In genomic region chr6:121045345-121046080, GRCm38 (mm10) we compare ENCODE assay signal across 9 mouse cellular contexts.
DNase-seq lines count a peak whose midpoint lies in the region; ATAC-seq and TF ChIP-seq lines count a peak whose summit lies in the region.
"Had no signal": no experiment of that assay in that cellular context is flagged by ENCODE, and none has a peak within 500 bp of the region (broad histone marks: within the 10 kb centered on the region; RNA-seq: fewer than 3 reads in every experiment).

No protein-coding gene starts in this region.

- H3K4me3 ChIP-seq in gastrocnemius, adult 2 months: peak overlapping the region; percentile 21
- no peak overlapping the region for H3K4me3 ChIP-seq in neural tube, embryonic 11.5 days (ENCODE audit: low read depth, low read length)
- H3K4me3 ChIP-seq in hindbrain, embryonic 15.5 days: no peak overlapping the region
- no peak overlapping the region for H3K4me3 ChIP-seq in stomach, embryonic 16.5 days (replicated peaks; ENCODE audit: low read length)

- peaks cover under 1% of the 10 kb centered on the region; the same call in 1 of the 2 replicates for H3K36me3 ChIP-seq in neural tube, embryonic 11.5 days (ENCODE audit: control insufficient read depth, insufficient read depth, low read length)
- H3K36me3 ChIP-seq in hindbrain, embryonic 15.5 days: peaks cover 12% of the 10 kb centered on the region
- no peaks in the 10 kb centered on the region for H3K36me3 ChIP-seq in stomach, embryonic 16.5 days (ENCODE audit: control insufficient read depth, insufficient read depth, low read length)

- H3K4me2 ChIP-seq in neural tube, embryonic 11.5 days (ENCODE audit: low read depth): no peak overlapping the region
- no peak overlapping the region for H3K4me2 ChIP-seq in hindbrain, embryonic 15.5 days
- no peak overlapping the region for H3K4me2 ChIP-seq in stomach, embryonic 16.5 days (ENCODE audit: low read depth, low read length)

- 49% methylated on average over 20 of the region's 20 CpGs for WGBS in neural tube, embryonic 11.5 days
- 48% methylated on average over 20 of the region's 20 CpGs for WGBS in hindbrain, embryonic 15.5 days
- WGBS in stomach, embryonic 16.5 days: 54% methylated on average over 20 of the region's 20 CpGs

- H3K27me3 ChIP-seq in neural tube, embryonic 11.5 days (ENCODE audit: control insufficient read depth, insufficient read depth, low read length): no peaks in the 10 kb centered on the region
- H3K27me3 ChIP-seq in hindbrain, embryonic 15.5 days: no peaks in the 10 kb centered on the region
- no peaks in the 10 kb centered on the region for H3K27me3 ChIP-seq in stomach, embryonic 16.5 days (ENCODE audit: control insufficient read depth, insufficient read depth, low read length)

- no peak overlapping the region for H3K9ac ChIP-seq in neural tube, embryonic 11.5 days (ENCODE audit: low read length)
- no peak overlapping the region for H3K9ac ChIP-seq in hindbrain, embryonic 15.5 days
- no peak overlapping the region for H3K9ac ChIP-seq in stomach, embryonic 16.5 days (ENCODE audit: low read length)

- no peaks in the 10 kb centered on the region for H3K9me3 ChIP-seq in neural tube, embryonic 11.5 days (ENCODE audit: control insufficient read depth, low read length)
- no peaks in the 10 kb centered on the region for H3K9me3 ChIP-seq in hindbrain, embryonic 15.5 days
- no peaks in the 10 kb centered on the region for H3K9me3 ChIP-seq in stomach, embryonic 16.5 days (replicated peaks; ENCODE audit: control insufficient read depth, low read length)

- no peak for TF ChIP-seq CTCF in gastrocnemius, adult 2 months (IDR thresholded peaks at IDR 0.05)

- intact Hi-C loops in gastrocnemius, adult 2 months (cut with DNase I): no loop called here

- H3K27ac ChIP-seq in gastrocnemius, adult 2 months: peak overlapping the region; percentile 59
- H3K27ac ChIP-seq in neural tube, embryonic 11.5 days (ENCODE audit: low read depth, low read length): no peak overlapping the region
- peak overlapping the region; percentile 42; the same call in 1 of the 2 replicates for H3K27ac ChIP-seq in hindbrain, embryonic 15.5 days (replicated peaks)
- H3K27ac ChIP-seq in stomach, embryonic 16.5 days (ENCODE audit: low read length): no peak overlapping the region

- no peak for DNase-seq in gastrocnemius, adult 2 months
- no peak for DNase-seq in gastrocnemius, adult 18-20 months (ENCODE audit: low spot score)
- DNase-seq in neural tube, embryonic 11.5 days (ENCODE audit: low spot score): peak; percentile 31
- DNase-seq in neural tube, embryonic 10.5 days (ENCODE audit: extremely low spot score, low spot score): no peak
- DNase-seq in thymus, postnatal 4 days: no peak
- DNase-seq in B cell, adult 2 months: no peak
- DNase-seq: heart, adult 18-20 months had no signal

- no peaks in the 10 kb centered on the region; the same call in 1 of the 2 replicates for H3K4me1 ChIP-seq in neural tube, embryonic 11.5 days (ENCODE audit: control insufficient read depth, insufficient read depth, low read length)
- H3K4me1 ChIP-seq in hindbrain, embryonic 15.5 days (replicated peaks): peaks cover 11% of the 10 kb centered on the region
- peaks cover 14% of the 10 kb centered on the region for H3K4me1 ChIP-seq in stomach, embryonic 16.5 days (ENCODE audit: control insufficient read depth, insufficient read depth, low read length)

- peak; percentile 60; the same call in 1 of the 2 replicates for ATAC-seq in neural tube, embryonic 11.5 days (ENCODE audit: insufficient read depth, low FRiP score, low TSS enrichment)
- ATAC-seq in hindbrain, embryonic 15.5 days (ENCODE audit: low FRiP score, low read depth): peak; percentile 44; the same call in 1 of the 2 replicates
- ATAC-seq in stomach, embryonic 16.5 days (ENCODE audit: insufficient read depth, low FRiP score): peak; percentile 54; the same call in 1 of the 2 replicates

Comparison
In these comparisons a context has a peak if more than half of its experiments do, and no peak if none do; other contexts are left out.
1. H3K27ac ChIP-seq: peak in gastrocnemius, adult 2 months (single experiment) and hindbrain, embryonic 15.5 days (single experiment); none in neural tube, embryonic 11.5 days (single experiment) and stomach, embryonic 16.5 days (single experiment).
2. Peak in every context shown above with its lines, with median percentiles within 50 percentile points of each other: ATAC-seq.